Mouse (Mus musculus) liver, postnatal 0 days (tissue): ENCODE results near the gene Inpp5d. TPM values are rescaled to one million over a fixed set of nuclear protein-coding genes. Genes with fewer than 3 reads are reported as not detected.

Source experiments
- ATAC-seq: fragments of 200-750 bp; cut with Nextera tagmentation; 2 replicates; pipeline ENCODE4 v1.8.0; 2017; ENCODE audit warnings: mild to moderate bottlenecking, moderate library complexity
- DNase-seq: peaks from one replicate; pipeline ENCODE4 v3.0.0-alpha.2; 2016
- H3K27ac ChIP-seq: fragments of 300-500 bp; sonication (generic); 2 replicates; pipeline ENCODE4 v1.5.1; 2014; ENCODE audit warnings: antibody characterized with exemption, moderate library complexity, mild to moderate bottlenecking, low read depth
- H3K27me3 ChIP-seq: fragments of 300-500 bp; sonication (generic); 2 replicates; pipeline ENCODE4 v1.6.1; 2014; ENCODE audit warnings: low read length, control low read depth, mixed read lengths; ENCODE audit not compliant: insufficient read depth
- H3K36me3 ChIP-seq: fragments of 300-500 bp; sonication (generic); replicated peaks from 2 replicates; pipeline ENCODE4 v1.6.1; 2014; ENCODE audit warnings: mild to moderate bottlenecking, control low read depth, low read length, moderate library complexity, mixed read lengths; ENCODE audit not compliant: insufficient read depth
- H3K4me1 ChIP-seq: fragments of 300-500 bp; sonication (generic); 2 replicates; pipeline ENCODE4 v1.6.1; 2014; ENCODE audit warnings: antibody characterized with exemption, mild to moderate bottlenecking, control low read depth; ENCODE audit not compliant: insufficient read depth
- H3K4me2 ChIP-seq: fragments of 300-500 bp; sonication (generic); 2 replicates; pipeline ENCODE4 v1.6.1; 2014; ENCODE audit warnings: low read depth, mild to moderate bottlenecking, low read length, moderate library complexity, mixed read lengths
- H3K4me3 ChIP-seq: fragments of 300-500 bp; sonication (generic); 2 replicates; pipeline ENCODE4 v1.5.1; 2014; ENCODE audit warnings: low read depth, low read length
- H3K9ac ChIP-seq: fragments of 300-500 bp; sonication (generic); replicated peaks from 2 replicates; pipeline ENCODE4 v1.6.1; 2014; ENCODE audit warnings: mild to moderate bottlenecking, moderate library complexity
- H3K9me3 ChIP-seq: fragments of 300-500 bp; sonication (generic); 2 replicates; pipeline ENCODE4 v1.6.1; 2016; ENCODE audit warnings: mild to moderate bottlenecking, control low read depth, low read length, mixed read lengths
- CTCF ChIP-seq: sonication (generic); IDR thresholded peaks from 2 replicates; pipeline ENCODE4 v1.5.1; 2016; ENCODE audit warnings: antibody characterized with exemption, low read depth
- EP300 ChIP-seq: IDR thresholded peaks from 2 replicates; pipeline ENCODE4 v1.6.1; 2016; ENCODE audit warnings: antibody characterized with exemption, low read depth, mild to moderate bottlenecking
- WGBS: fragments of 180-500 bp; shearing (Covaris S2); extraction: QIAGEN DNeasy Blood & Tissue Kit; methylation state at CpG from one replicate; pipeline ENCODE4 v1.1.7; 2014; ENCODE audit not compliant: insufficient replicate concordance; 5-methylcytosine and 5-hydroxymethylcytosine counted together
- polyA plus RNA-seq: library from polyadenylated mRNA; unstranded; fragments of >200 nt; fragmentation: Nextera tagmentation; extraction: Ambion mirVana; gene quantifications from 2 replicates; pipeline ENCODE4 v1.2.1, GENCODE M21; 2015

Gene Inpp5d
- polyA plus RNA-seq, 1 experiment from 2014 or later, result 13.3 TPM

- 27% methylated on average over 3 of the region's 3 CpGs for WGBS
- no peaks in the 10 kb centered on the region for H3K9me3 ChIP-seq
These were observed 39.3 kb upstream of the Inpp5d start for GRCm38 (mm10) chr1:87580824-87581223.

GRCm38 (mm10) chr1:87589162-87589561 lies 30.9 kb upstream of the Inpp5d start:
- Histone ChIP-seq H3K27ac (no peak overlapping the region), H3K4me1 (no peaks in the 10 kb centered on the region), H3K4me2 (no peak overlapping the region), H3K9ac (no peak overlapping the region), H3K9me3 (no peaks in the 10 kb centered on the region), H3K27me3 (no peaks in the 10 kb centered on the region), H3K36me3 (no peaks in the 10 kb centered on the region), H3K4me3 (no peak overlapping the region)
- ATAC-seq, result no peak
- 75% methylated on average over 7 of the region's 7 CpGs for WGBS
- DNase-seq, result no peak
- TF ChIP-seq EP300 (no peak), CTCF (no peak)

More at GRCm38 (mm10) chr1:87580824-87581223, 39.3 kb upstream of the Inpp5d start:
- H3K27ac ChIP-seq, result no peak overlapping the region
- no peak overlapping the region for H3K9ac ChIP-seq
- H3K27me3 ChIP-seq, result no peaks in the 10 kb centered on the region
- H3K4me1 ChIP-seq, result no peaks in the 10 kb centered on the region
- ATAC-seq, result no peak
- TF ChIP-seq CTCF (no peak), EP300 (no peak)
- no peak overlapping the region for H3K4me2 ChIP-seq
- DNase-seq, result no peak
- H3K36me3 ChIP-seq, result no peaks in the 10 kb centered on the region
- no peak overlapping the region for H3K4me3 ChIP-seq

GRCm38 (mm10) chr1:87589980-87590379 lies 30.1 kb upstream of the Inpp5d start:
- Histone ChIP-seq H3K36me3 (no peaks in the 10 kb centered on the region), H3K4me1 (no peaks in the 10 kb centered on the region), H3K27me3 (no peaks in the 10 kb centered on the region), H3K27ac (no peak overlapping the region), H3K9me3 (no peaks in the 10 kb centered on the region), H3K4me3 (no peak overlapping the region), H3K4me2 (no peak overlapping the region), H3K9ac (no peak overlapping the region)
- WGBS, result 80% methylated on average over 8 of the region's 8 CpGs
- no peak for TF ChIP-seq EP300
- no peak for TF ChIP-seq CTCF
- no peak for ATAC-seq
- no peak for DNase-seq

- no peak overlapping the region for H3K9ac ChIP-seq
- ATAC-seq (no peak), DNase-seq (no peak)
- WGBS, result 52% methylated on average over 3 of the region's 3 CpGs
- H3K36me3 ChIP-seq, result no peaks in the 10 kb centered on the region
- no peaks in the 10 kb centered on the region for H3K9me3 ChIP-seq
- no peak overlapping the region for H3K4me3 ChIP-seq
- H3K4me1 ChIP-seq, result no peaks in the 10 kb centered on the region
- H3K4me2 ChIP-seq, result no peak overlapping the region
- no peaks in the 10 kb centered on the region for H3K27me3 ChIP-seq
- H3K27ac ChIP-seq, result no peak overlapping the region
- TF ChIP-seq CTCF (no peak), EP300 (no peak)
These were observed 25.9 kb upstream of the Inpp5d start for GRCm38 (mm10) chr1:87594261-87594660.

GRCm38 (mm10) chr1:87594671-87595070 lies 25.4 kb upstream of the Inpp5d start:
- no peaks in the 10 kb centered on the region for H3K9me3 ChIP-seq
- WGBS, result 85% methylated on average over 10 of the region's 10 CpGs
- no peaks in the 10 kb centered on the region for H3K36me3 ChIP-seq
- no peak overlapping the region for H3K27ac ChIP-seq
- DNase-seq, result no peak
- no peak overlapping the region for H3K9ac ChIP-seq
- no peak overlapping the region for H3K4me3 ChIP-seq
- H3K4me2 ChIP-seq, result no peak overlapping the region
- TF ChIP-seq CTCF (no peak), EP300 (no peak)
- no peaks in the 10 kb centered on the region for H3K4me1 ChIP-seq
- no peaks in the 10 kb centered on the region for H3K27me3 ChIP-seq
- no peak for ATAC-seq

- DNase-seq (no peak), ATAC-seq (no peak)
- Histone ChIP-seq H3K9ac (no peak overlapping the region), H3K36me3 (no peaks in the 10 kb centered on the region), H3K4me3 (no peak overlapping the region), H3K4me1 (0 out of 2 replicates have a peak, but pooled peaks cover 3% of the 10 kb centered on the region), H3K27me3 (no peaks in the 10 kb centered on the region), H3K4me2 (no peak overlapping the region), H3K27ac (no peak overlapping the region), H3K9me3 (no peaks in the 10 kb centered on the region)
- 58% methylated on average over 7 of the region's 7 CpGs for WGBS
- no peak for TF ChIP-seq CTCF
These were observed 19.6 kb upstream of the Inpp5d start for GRCm38 (mm10) chr1:87600533-87600932.

GRCm38 (mm10) chr1:87601801-87602200 lies 18.3 kb upstream of the Inpp5d start:
- Histone ChIP-seq H3K4me2 (no peak overlapping the region), H3K9me3 (no peaks in the 10 kb centered on the region), H3K27ac (no peak overlapping the region), H3K4me3 (no peak overlapping the region), H3K4me1 (0 out of 2 replicates have a peak, but pooled peaks cover 3% of the 10 kb centered on the region), H3K36me3 (no peaks in the 10 kb centered on the region), H3K9ac (no peak overlapping the region), H3K27me3 (no peaks in the 10 kb centered on the region)
- TF ChIP-seq CTCF (no peak), EP300 (no peak)
- DNase-seq (no peak), ATAC-seq (no peak)
- 47% methylated on average over 2 of the region's 2 CpGs for WGBS
